Mouse (Mus musculus): Measurements from ENCODE around the gene Etl4.
"Not testable (repeated sequence)": the region's sequence is repeated elsewhere in the genome, so short reads cannot be mapped to it uniquely, and the experiment has no call there.

Etl4 gene

GRCm38 (mm10) chr2:20642818-20643217 is 733.2 kb downstream of the Etl4 start:
- DNase-seq (ENCODE audit: low read depth, low spot score), result no peak

- DNase-seq (ENCODE audit: low read depth, low spot score), result no peak
These were observed 740.2 kb downstream of the Etl4 start for GRCm38 (mm10) chr2:20649817-20650216.

- DNase-seq (ENCODE audit: low read depth, low spot score), result no peak
These were observed 743.5 kb downstream of the Etl4 start for GRCm38 (mm10) chr2:20653116-20653515.

- DNase-seq (ENCODE audit: low read depth, low spot score), result no peak
These were observed 744.5 kb downstream of the Etl4 start for GRCm38 (mm10) chr2:20654058-20654457.

- DNase-seq (ENCODE audit: low read depth, low spot score), result no peak
These were observed 745.2 kb downstream of the Etl4 start for GRCm38 (mm10) chr2:20654598-20655340.

GRCm38 (mm10) chr2:20655341-20655612 is 745.7 kb downstream of the Etl4 start:
- DNase-seq (ENCODE audit: low read depth, low spot score), result no peak

- DNase-seq (ENCODE audit: low read depth, low spot score), result no peak
These were observed 748.3 kb downstream of the Etl4 start for GRCm38 (mm10) chr2:20657856-20658255.

GRCm38 (mm10) chr2:20661841-20662240 is 752.3 kb downstream of the Etl4 start:
- DNase-seq (ENCODE audit: low read depth, low spot score), result no peak

GRCm38 (mm10) chr2:20662696-20663095 is 753.1 kb downstream of the Etl4 start:
- DNase-seq (ENCODE audit: low read depth, low spot score), result no peak

- DNase-seq (ENCODE audit: low read depth, low spot score), result no peak
These were observed 755.9 kb downstream of the Etl4 start for GRCm38 (mm10) chr2:20665309-20665971.

GRCm38 (mm10) chr2:20666051-20666478 is 756.5 kb downstream of the Etl4 start:
- DNase-seq (ENCODE audit: low read depth, low spot score), result peak; percentile 43

- no peak for DNase-seq (ENCODE audit: low read depth, low spot score)
These were observed 758.3 kb downstream of the Etl4 start for GRCm38 (mm10) chr2:20667876-20668275.

- not testable (repeated sequence) for DNase-seq (ENCODE audit: low read depth, low spot score)
These were observed 758.9 kb downstream of the Etl4 start for GRCm38 (mm10) chr2:20668276-20669030.

- no peak for DNase-seq (ENCODE audit: low read depth, low spot score)
These were observed 759.8 kb downstream of the Etl4 start for GRCm38 (mm10) chr2:20669367-20669766.

GRCm38 (mm10) chr2:20671546-20672255 is 762.1 kb downstream of the Etl4 start:
- no peak for DNase-seq (ENCODE audit: low read depth, low spot score)

GRCm38 (mm10) chr2:20672281-20672680 is 762.7 kb downstream of the Etl4 start:
- DNase-seq (ENCODE audit: low read depth, low spot score), result no peak

GRCm38 (mm10) chr2:20672803-20673603 is 763.4 kb downstream of the Etl4 start:
- DNase-seq (ENCODE audit: low read depth, low spot score), result peak; percentile 36

- DNase-seq (ENCODE audit: low read depth, low spot score), result no peak
These were observed 766.8 kb downstream of the Etl4 start for GRCm38 (mm10) chr2:20676379-20676778.

- no peak for DNase-seq (ENCODE audit: low read depth, low spot score)
These were observed 769.2 kb downstream of the Etl4 start for GRCm38 (mm10) chr2:20678793-20679192.

GRCm38 (mm10) chr2:20682203-20682602 is 772.6 kb downstream of the Etl4 start:
- DNase-seq (ENCODE audit: low read depth, low spot score), result not testable (repeated sequence)

- DNase-seq (ENCODE audit: low read depth, low spot score), result no peak
These were observed 779.8 kb downstream of the Etl4 start for GRCm38 (mm10) chr2:20689389-20689788.
